Mouse (Mus musculus) liver, postnatal 0 days (tissue): ENCODE measurements around the gene Plekhd1.

Source experiments
- CTCF ChIP-seq: sonication (generic); IDR thresholded peaks from 2 replicates; pipeline ENCODE4 v1.5.1; 2016; ENCODE audit warnings: antibody characterized with exemption, low read depth
- EP300 ChIP-seq: IDR thresholded peaks from 2 replicates; pipeline ENCODE4 v1.6.1; 2016; ENCODE audit warnings: antibody characterized with exemption, low read depth, mild to moderate bottlenecking

GRCm38 (mm10) chr12:80643693-80644505 lies 48.5 kb upstream of the Plekhd1 start, which contains the start of the genes Slc39a9 and Erh:
- TF ChIP-seq CTCF: no peak
- peak; percentile 85; the same call in 1 of the 2 replicates for TF ChIP-seq EP300
